Mouse (Mus musculus) thymus, adult 2 months (tissue): Measurements from ENCODE around the gene Klf5. TPM values are rescaled to one million over a fixed set of nuclear protein-coding genes. Genes with fewer than 3 reads are reported as not detected.

Experiments
- DNase-seq: peaks from one replicate; pipeline ENCODE4 v3.0.0; 2021
- H3K27ac ChIP-seq: fragments of 200-500 bp; 2 replicates; pipeline ENCODE4 v1.5.1; 2012; ENCODE audit warnings: low read length, control low read depth; ENCODE audit not compliant: control insufficient read depth, insufficient read depth
- H3K27me3 ChIP-seq: fragments of 200-500 bp; 2 replicates; pipeline ENCODE4 v1.6.1; 2012; ENCODE audit warnings: mild to moderate bottlenecking, low read length, moderate library complexity, mixed read lengths; ENCODE audit not compliant: control insufficient read depth, insufficient read depth
- H3K36me3 ChIP-seq: fragments of 200-500 bp; 2 replicates; pipeline ENCODE4 v1.6.1; 2012; ENCODE audit warnings: mild to moderate bottlenecking, low read length, moderate library complexity; ENCODE audit not compliant: control insufficient read depth, insufficient read depth
- H3K4me1 ChIP-seq: fragments of 200-500 bp; replicated peaks from 2 replicates; pipeline ENCODE4 v1.6.1; 2012; ENCODE audit warnings: low read length; ENCODE audit not compliant: control insufficient read depth, insufficient read depth
- H3K4me3 ChIP-seq: fragments of 200-500 bp; 2 replicates; pipeline ENCODE4 v1.5.1; 2012; ENCODE audit warnings: mild to moderate bottlenecking, low read length, control low read depth, moderate library complexity; ENCODE audit not compliant: control insufficient read depth, insufficient read depth
- CTCF ChIP-seq: fragments of 200-500 bp; IDR thresholded peaks from 2 replicates; pipeline ENCODE4 v1.5.1; 2012; ENCODE audit warnings: mild to moderate bottlenecking, control low read depth, low read length, moderate library complexity, borderline replicate concordance; ENCODE audit not compliant: control insufficient read depth, poor library complexity, insufficient read depth; ENCODE audit errors: extremely low read depth
- POLR2A ChIP-seq: fragments of 200-500 bp; IDR thresholded peaks from 2 replicates; pipeline ENCODE4 v1.6.1; 2012; ENCODE audit warnings: mild to moderate bottlenecking, low read length, control low read depth, moderate library complexity; ENCODE audit not compliant: control insufficient read depth, poor library complexity, insufficient read depth; ENCODE audit errors: extremely low read depth
- WGBS: fragments of 180-500 bp; shearing (Covaris S2); methylation state at CpG from one replicate; pipeline ENCODE4 v1.1.7; 2018; 5-methylcytosine and 5-hydroxymethylcytosine counted together
- polyA plus RNA-seq: library from polyadenylated mRNA; depleted of rRNA; stranded (reverse); fragments of >200 nt; gene quantifications from 2 replicates; pipeline ENCODE4 v1.2.3, GENCODE M21; 2012; rRNA removed

The Klf5 gene
- polyA plus RNA-seq = 2.2 and 2.8 TPM in 2 replicates

- TF ChIP-seq POLR2A (0 out of 2 replicates have a peak, but pooled peaks have one; percentile 21), CTCF (0 out of 2 replicates have a peak, but pooled peaks have one; percentile 40)
- H3K4me3 ChIP-seq = peak within 1 kb of the TSS; percentile 49
- H3K27ac ChIP-seq = no peak within 1 kb of the TSS
- H3K27me3 ChIP-seq = peaks cover 10% of the 10 kb centered on the region; the same call in 1 of the 2 replicates
- DNase-seq = peak; percentile 77
- H3K36me3 ChIP-seq = no peaks in the 10 kb centered on the region
- peaks cover 10% of the 10 kb centered on the region for H3K4me1 ChIP-seq
- 1% methylated on average over 66 of the region's 67 CpGs for WGBS
Measured at GRCm38 (mm10) chr14:99298385-99299021, at the start of gene Klf5. Gene Klf5, plus strand, starts transcription at chr14:99298691.

GRCm38 (mm10) chr14:99262026-99262425, 36.5 kb upstream of the Klf5 start:
- Histone ChIP-seq H3K4me3 (no peak overlapping the region), H3K27me3 (no peaks in the 10 kb centered on the region), H3K27ac (no peak overlapping the region), H3K4me1 (no peaks in the 10 kb centered on the region), H3K36me3 (no peaks in the 10 kb centered on the region)
- 96% methylated on average over 12 of the region's 12 CpGs for WGBS
- DNase-seq = no peak
- TF ChIP-seq CTCF = no peak
- TF ChIP-seq POLR2A = no peak

GRCm38 (mm10) chr14:99263816-99264215, 34.7 kb upstream of the Klf5 start:
- no peak overlapping the region for H3K27ac ChIP-seq
- no peak overlapping the region for H3K4me3 ChIP-seq
- H3K36me3 ChIP-seq = no peaks in the 10 kb centered on the region
- DNase-seq = no peak
- H3K4me1 ChIP-seq = no peaks in the 10 kb centered on the region
- WGBS = 70% methylated on average over 6 of the region's 6 CpGs
- TF ChIP-seq CTCF (no peak), POLR2A (no peak)
- no peaks in the 10 kb centered on the region for H3K27me3 ChIP-seq

GRCm38 (mm10) chr14:99265791-99266190, 32.7 kb upstream of the Klf5 start:
- no peak for DNase-seq
- H3K36me3 ChIP-seq = no peaks in the 10 kb centered on the region
- TF ChIP-seq POLR2A (no peak), CTCF (no peak)
- H3K4me1 ChIP-seq = no peaks in the 10 kb centered on the region
- H3K4me3 ChIP-seq = no peak overlapping the region
- 9% methylated on average over 14 of the region's 14 CpGs for WGBS
- no peak overlapping the region for H3K27ac ChIP-seq
- H3K27me3 ChIP-seq = no peaks in the 10 kb centered on the region

GRCm38 (mm10) chr14:99266749-99267148, 31.7 kb upstream of the Klf5 start:
- no peaks in the 10 kb centered on the region for H3K4me1 ChIP-seq
- TF ChIP-seq CTCF = no peak
- TF ChIP-seq POLR2A = no peak
- no peak overlapping the region for H3K27ac ChIP-seq
- no peaks in the 10 kb centered on the region for H3K36me3 ChIP-seq
- WGBS = 84% methylated on average over 5 of the region's 5 CpGs
- DNase-seq = no peak
- no peak overlapping the region for H3K4me3 ChIP-seq
- H3K27me3 ChIP-seq = no peaks in the 10 kb centered on the region

GRCm38 (mm10) chr14:99274056-99274455, 24.4 kb upstream of the Klf5 start:
- Histone ChIP-seq H3K4me3 (no peak overlapping the region), H3K27me3 (no peaks in the 10 kb centered on the region), H3K27ac (no peak overlapping the region), H3K4me1 (no peaks in the 10 kb centered on the region), H3K36me3 (no peaks in the 10 kb centered on the region)
- WGBS = 52% methylated on average over 2 of the region's 2 CpGs
- no peak for DNase-seq
- TF ChIP-seq POLR2A = no peak
- TF ChIP-seq CTCF = no peak
